Mouse (Mus musculus) E14TG2a.4 (cell line): ENCODE measurements at regions not wholly inside any gene's neighbourhood (a gene's known extent, or its start where the extent isn't known, plus 50 kb on each side); places are given as distances from the start of the nearest gene placed in this dataset.

Source experiments
- CTCF ChIP-seq: conservative IDR thresholded peaks from 2 replicates; pipeline ENCODE4 v1.5.1; 2014; ENCODE audit warnings: low read length
- NANOG ChIP-seq: IDR thresholded peaks from 2 replicates; pipeline ENCODE4 v1.6.1; 2014; ENCODE audit warnings: borderline replicate concordance, low read length, mixed read lengths

DNA sequence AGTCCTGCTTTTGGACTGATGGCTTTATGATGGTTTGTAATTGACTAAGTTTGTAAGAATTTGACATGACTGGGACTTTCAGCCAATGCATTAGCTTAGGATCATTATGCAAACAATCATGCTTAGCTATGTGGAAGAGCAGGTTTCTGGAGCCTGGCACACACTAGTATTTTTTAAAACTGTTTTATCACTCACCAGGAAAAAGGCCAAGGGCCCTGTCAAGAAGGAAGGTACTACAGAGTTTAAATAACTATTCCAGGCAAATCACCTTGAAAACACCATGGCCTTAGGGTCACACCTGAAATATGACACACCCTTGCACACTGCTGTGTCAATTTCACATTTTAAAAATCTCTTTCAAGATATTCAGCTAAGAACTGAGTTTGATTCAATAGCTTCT, 341.0 kb downstream of the Nr2f2 start:
- TF ChIP-seq CTCF, result no peak
- TF ChIP-seq NANOG, result no peak
